Mouse (Mus musculus): ENCODE data around the gene Rars. TPM values are rescaled to one million over a fixed set of nuclear protein-coding genes. Genes with fewer than 3 reads are reported as not detected.
"Not testable (repeated sequence)": the region's sequence is repeated elsewhere in the genome, so short reads cannot be mapped to it uniquely, and the experiment has no call there.

The Rars gene
- polyA plus RNA-seq, 1 experiment from 2014 or later: 92.1 TPM

GRCm38 (mm10) chr11:35841738-35842325, 7.5 kb upstream of the Rars start:
- WGBS: 88% methylated on average over 21 of the region's 21 CpGs

GRCm38 (mm10) chr11:35840806-35841205, 6.5 kb upstream of the Rars start:
- not testable (repeated sequence) for H3K27ac ChIP-seq (ENCODE audit: low read length); H3K4me1 ChIP-seq (ENCODE audit: control insufficient read depth, insufficient read depth, low read length); H3K27me3 ChIP-seq (ENCODE audit: control insufficient read depth, insufficient read depth, low read length); H3K9ac ChIP-seq (ENCODE audit: low read length); ATAC-seq (ENCODE audit: insufficient read depth, low FRiP score); H3K4me2 ChIP-seq (ENCODE audit: low read depth, low read length); H3K4me3 ChIP-seq (replicated peaks; ENCODE audit: low read length); H3K9me3 ChIP-seq (replicated peaks; ENCODE audit: control insufficient read depth, low read length); H3K36me3 ChIP-seq (ENCODE audit: control insufficient read depth, insufficient read depth, low read length)
- 86% methylated on average over 4 of the region's 4 CpGs for WGBS

More at GRCm38 (mm10) chr11:35841738-35842325, 7.5 kb upstream of the Rars start:
- no peaks in the 10 kb centered on the region for H3K27me3 ChIP-seq (ENCODE audit: control insufficient read depth, insufficient read depth, low read length)
- no peaks in the 10 kb centered on the region for H3K36me3 ChIP-seq (ENCODE audit: control insufficient read depth, insufficient read depth, low read length)
- no peak overlapping the region for H3K4me2 ChIP-seq (ENCODE audit: low read depth, low read length)
- H3K4me1 ChIP-seq (ENCODE audit: control insufficient read depth, insufficient read depth, low read length): peaks cover 3% of the 10 kb centered on the region; the same call in 1 of the 2 replicates
- H3K9ac ChIP-seq (ENCODE audit: low read length): no peak overlapping the region
- H3K9me3 ChIP-seq (replicated peaks; ENCODE audit: control insufficient read depth, low read length): no peaks in the 10 kb centered on the region
- no peak overlapping the region for H3K27ac ChIP-seq (ENCODE audit: low read length)
- no peak overlapping the region for H3K4me3 ChIP-seq (replicated peaks; ENCODE audit: low read length)
- no peak for ATAC-seq (ENCODE audit: insufficient read depth, low FRiP score)

GRCm38 (mm10) chr11:35840282-35840681, 6.0 kb upstream of the Rars start:
- no peak for ATAC-seq (ENCODE audit: insufficient read depth, low FRiP score)
- 80% methylated on average over 7 of the region's 7 CpGs for WGBS

GRCm38 (mm10) chr11:35838345-35839338, 4.3 kb upstream of the Rars start:
- no peaks in the 10 kb centered on the region for H3K27me3 ChIP-seq (ENCODE audit: control insufficient read depth, insufficient read depth, low read length)
- no peaks in the 10 kb centered on the region for H3K36me3 ChIP-seq (ENCODE audit: control insufficient read depth, insufficient read depth, low read length)
- 20% methylated on average over 28 of the region's 28 CpGs for WGBS
- peaks cover 6% of the 10 kb centered on the region for H3K4me1 ChIP-seq (ENCODE audit: control insufficient read depth, insufficient read depth, low read length)
- peak overlapping the region; percentile 50 for H3K4me3 ChIP-seq (replicated peaks; ENCODE audit: low read length)
- ATAC-seq (ENCODE audit: insufficient read depth, low FRiP score): peak; percentile 93
- H3K27ac ChIP-seq (ENCODE audit: low read length): no peak overlapping the region; the same call in 1 of the 2 replicates
- peak overlapping the region; percentile 72 for H3K4me2 ChIP-seq (ENCODE audit: low read depth, low read length)
- no peaks in the 10 kb centered on the region for H3K9me3 ChIP-seq (replicated peaks; ENCODE audit: control insufficient read depth, low read length)
- peak overlapping the region; percentile 66 for H3K9ac ChIP-seq (ENCODE audit: low read length)

More at GRCm38 (mm10) chr11:35840282-35840681, 6.0 kb upstream of the Rars start:
- no peaks in the 10 kb centered on the region for H3K36me3 ChIP-seq (ENCODE audit: control insufficient read depth, insufficient read depth, low read length)
- no peak overlapping the region for H3K4me3 ChIP-seq (replicated peaks; ENCODE audit: low read length)
- H3K9ac ChIP-seq (ENCODE audit: low read length): no peak overlapping the region
- no peaks in the 10 kb centered on the region for H3K27me3 ChIP-seq (ENCODE audit: control insufficient read depth, insufficient read depth, low read length)
- H3K4me1 ChIP-seq (ENCODE audit: control insufficient read depth, insufficient read depth, low read length): peaks cover 3% of the 10 kb centered on the region; the same call in 1 of the 2 replicates
- H3K9me3 ChIP-seq (replicated peaks; ENCODE audit: control insufficient read depth, low read length): no peaks in the 10 kb centered on the region
- H3K4me2 ChIP-seq (ENCODE audit: low read depth, low read length): no peak overlapping the region
- no peak overlapping the region for H3K27ac ChIP-seq (ENCODE audit: low read length)

- Histone ChIP-seq H3K27ac (ENCODE audit: low read length) (no peak overlapping the region; the same call in 1 of the 2 replicates), H3K4me2 (ENCODE audit: low read depth, low read length) (peak overlapping the region; percentile 72), H3K9ac (ENCODE audit: low read length) (no peak overlapping the region), H3K27me3 (ENCODE audit: control insufficient read depth, insufficient read depth, low read length) (no peaks in the 10 kb centered on the region), H3K4me1 (ENCODE audit: control insufficient read depth, insufficient read depth, low read length) (peaks cover 12% of the 10 kb centered on the region), H3K4me3 (replicated peaks; ENCODE audit: low read length) (peak overlapping the region; percentile 50; the same call in 1 of the 2 replicates), H3K9me3 (replicated peaks; ENCODE audit: control insufficient read depth, low read length) (no peaks in the 10 kb centered on the region), H3K36me3 (ENCODE audit: control insufficient read depth, insufficient read depth, low read length) (no peaks in the 10 kb centered on the region)
- 72% methylated on average over 5 of the region's 5 CpGs for WGBS
- ATAC-seq (ENCODE audit: insufficient read depth, low FRiP score): no peak
These were observed 3.1 kb upstream of the Rars start for GRCm38 (mm10) chr11:35837156-35838126.

- Histone ChIP-seq H3K9me3 (replicated peaks; ENCODE audit: control insufficient read depth, low read length) (no peaks in the 10 kb centered on the region), H3K4me2 (ENCODE audit: low read depth, low read length) (peak overlapping the region; percentile 83), H3K27ac (ENCODE audit: low read length) (no peak overlapping the region), H3K27me3 (ENCODE audit: control insufficient read depth, insufficient read depth, low read length) (no peaks in the 10 kb centered on the region), H3K4me3 (replicated peaks; ENCODE audit: low read length) (peak overlapping the region; percentile 96), H3K36me3 (ENCODE audit: control insufficient read depth, insufficient read depth, low read length) (0 out of 2 replicates have a peak, but pooled peaks cover 2% of the 10 kb centered on the region), H3K9ac (ENCODE audit: low read length) (peak overlapping the region; percentile 89), H3K4me1 (ENCODE audit: control insufficient read depth, insufficient read depth, low read length) (peaks cover 12% of the 10 kb centered on the region)
- no peak for ATAC-seq (ENCODE audit: insufficient read depth, low FRiP score)
- 71% methylated on average over 6 of the region's 6 CpGs for WGBS
These were observed 1.0 kb downstream of the Rars start for GRCm38 (mm10) chr11:35833270-35833669.

GRCm38 (mm10) chr11:35832139-35832538, 2.2 kb downstream of the Rars start:
- Histone ChIP-seq H3K9ac (ENCODE audit: low read length) (no peak overlapping the region), H3K4me1 (ENCODE audit: control insufficient read depth, insufficient read depth, low read length) (peaks cover 9% of the 10 kb centered on the region), H3K9me3 (replicated peaks; ENCODE audit: control insufficient read depth, low read length) (no peaks in the 10 kb centered on the region), H3K36me3 (ENCODE audit: control insufficient read depth, insufficient read depth, low read length) (0 out of 2 replicates have a peak, but pooled peaks cover 2% of the 10 kb centered on the region), H3K4me3 (replicated peaks; ENCODE audit: low read length) (no peak overlapping the region), H3K27me3 (ENCODE audit: control insufficient read depth, insufficient read depth, low read length) (no peaks in the 10 kb centered on the region), H3K27ac (ENCODE audit: low read length) (no peak overlapping the region), H3K4me2 (ENCODE audit: low read depth, low read length) (no peak overlapping the region)
- ATAC-seq (ENCODE audit: insufficient read depth, low FRiP score): no peak
- WGBS: 77% methylated on average over 4 of the region's 4 CpGs

- Histone ChIP-seq H3K4me2 (ENCODE audit: low read depth, low read length) (no peak overlapping the region), H3K9ac (ENCODE audit: low read length) (no peak overlapping the region), H3K27me3 (ENCODE audit: control insufficient read depth, insufficient read depth, low read length) (no peaks in the 10 kb centered on the region), H3K27ac (ENCODE audit: low read length) (no peak overlapping the region), H3K4me3 (replicated peaks; ENCODE audit: low read length) (no peak overlapping the region), H3K9me3 (replicated peaks; ENCODE audit: control insufficient read depth, low read length) (no peaks in the 10 kb centered on the region), H3K4me1 (ENCODE audit: control insufficient read depth, insufficient read depth, low read length) (no peaks in the 10 kb centered on the region), H3K36me3 (ENCODE audit: control insufficient read depth, insufficient read depth, low read length) (peaks cover 15% of the 10 kb centered on the region)
- no peak for ATAC-seq (ENCODE audit: insufficient read depth, low FRiP score)
- 93% methylated on average over 6 of the region's 6 CpGs for WGBS
These were observed 6.6 kb downstream of the Rars start for GRCm38 (mm10) chr11:35827714-35828113.

All from stomach, embryonic 16.5 days (tissue).